ENCODE assay signal across 8 mouse cellular contexts in genomic region chr17:78562768-78563660, GRCm38 (mm10). TPM values are rescaled to one million over a fixed set of nuclear protein-coding genes. Genes with fewer than 3 reads are reported as not detected.
DNase-seq lines count a peak whose midpoint lies in the region; ATAC-seq and TF ChIP-seq lines count a peak whose summit lies in the region.

No protein-coding gene starts in this region.

- TF ChIP-seq CTCF in midbrain, postnatal 0 days (IDR thresholded peaks at IDR 0.05), result no peak

- no peaks in the 10 kb centered on the region for H3K4me1 ChIP-seq in midbrain, embryonic 11.5 days (ENCODE audit: control insufficient read depth, insufficient read depth, low read length)
- H3K4me1 ChIP-seq in midbrain, postnatal 0 days (ENCODE audit: insufficient read depth, low read length), result no peaks in the 10 kb centered on the region
- no peaks in the 10 kb centered on the region for H3K4me1 ChIP-seq in stomach, embryonic 15.5 days

- H3K9ac ChIP-seq in midbrain, embryonic 11.5 days (ENCODE audit: low read length), result no peak overlapping the region
- H3K9ac ChIP-seq in midbrain, postnatal 0 days (replicated peaks; ENCODE audit: low read length, poor library complexity, severe bottlenecking), result no peak overlapping the region
- no peak overlapping the region for H3K9ac ChIP-seq in stomach, embryonic 15.5 days

- 46% methylated on average over 18 of the region's 18 CpGs for WGBS in midbrain, embryonic 11.5 days
- WGBS in midbrain, postnatal 0 days, result 45% methylated on average over 18 of the region's 18 CpGs
- WGBS in stomach, embryonic 15.5 days, result 23% methylated on average over 18 of the region's 18 CpGs

- no peak overlapping the region for H3K27ac ChIP-seq in midbrain, embryonic 11.5 days (ENCODE audit: low read depth, low read length)
- H3K27ac ChIP-seq in midbrain, postnatal 0 days (ENCODE audit: low read depth, low read length), result no peak overlapping the region
- H3K27ac ChIP-seq in stomach, embryonic 15.5 days, result no peak overlapping the region

- no peak overlapping the region for H3K4me3 ChIP-seq in midbrain, embryonic 11.5 days (ENCODE audit: low read depth, low read length)
- H3K4me3 ChIP-seq in midbrain, postnatal 0 days (ENCODE audit: low read depth, low read length), result no peak overlapping the region
- no peak overlapping the region for H3K4me3 ChIP-seq in stomach, embryonic 15.5 days (replicated peaks)

- H3K27me3 ChIP-seq in midbrain, embryonic 11.5 days (ENCODE audit: control insufficient read depth, insufficient read depth, low read length), result no peaks in the 10 kb centered on the region
- no peaks in the 10 kb centered on the region for H3K27me3 ChIP-seq in midbrain, postnatal 0 days (ENCODE audit: insufficient read depth, low read length)
- no peaks in the 10 kb centered on the region for H3K27me3 ChIP-seq in stomach, embryonic 15.5 days (replicated peaks)

- ATAC-seq in midbrain, embryonic 11.5 days (ENCODE audit: low FRiP score), result no peak
- ATAC-seq in midbrain, postnatal 0 days (ENCODE audit: low FRiP score), result no peak
- peak; percentile 65; the same call in 1 of the 2 replicates for ATAC-seq in stomach, embryonic 15.5 days (ENCODE audit: insufficient read depth, low FRiP score, low read depth)

- H3K36me3 ChIP-seq in midbrain, embryonic 11.5 days (ENCODE audit: control insufficient read depth, insufficient read depth, low read length), result no peaks in the 10 kb centered on the region
- H3K36me3 ChIP-seq in midbrain, postnatal 0 days (ENCODE audit: insufficient read depth, low read length), result no peaks in the 10 kb centered on the region
- no peaks in the 10 kb centered on the region for H3K36me3 ChIP-seq in stomach, embryonic 15.5 days

- DNase-seq in midbrain, embryonic 11.5 days (ENCODE audit: low spot score, missing footprints), result peak; percentile 88
- DNase-seq in midbrain, postnatal 0 days (ENCODE audit: low spot score), result no peak
- DNase-seq in forelimb bud, embryonic 11.5 days (ENCODE audit: low read depth, low spot score), result peak; percentile 68
- DNase-seq in kidney, postnatal 10 days, result peak; percentile 34
- no peak for DNase-seq in cerebellum, postnatal 14 days
- no peak for DNase-seq in adrenal gland, postnatal 25 days
- DNase-seq in adrenal gland, adult 8-10 months, result no peak

- H3K4me2 ChIP-seq in midbrain, embryonic 11.5 days, result 0 out of 2 replicates have a peak overlapping the region, but pooled peaks have one; percentile 12
- no peak overlapping the region; the same call in 1 of the 2 replicates for H3K4me2 ChIP-seq in midbrain, postnatal 0 days (ENCODE audit: low read depth, low read length, poor library complexity, severe bottlenecking)
- H3K4me2 ChIP-seq in stomach, embryonic 15.5 days, result peak overlapping the region; percentile 35

- H3K9me3 ChIP-seq in midbrain, embryonic 11.5 days (ENCODE audit: control insufficient read depth, low read length), result no peaks in the 10 kb centered on the region
- no peaks in the 10 kb centered on the region for H3K9me3 ChIP-seq in midbrain, postnatal 0 days (ENCODE audit: low read length)
- no peaks in the 10 kb centered on the region for H3K9me3 ChIP-seq in stomach, embryonic 15.5 days

RNA-seq across cellular contexts. Expression of gene Vit, which starts 55.1 kb away (rescaled TPM):
- 4.8 and 5.8 TPM in 2 replicates for polyA plus RNA-seq in midbrain, embryonic 11.5 days (2014; fragmentation: Nextera tagmentation; extraction: Ambion mirVana)
- total RNA-seq in midbrain, postnatal 0 days (2014; rRNA removed), result 11.1 and 11.6 TPM in 2 replicates
- polyA plus RNA-seq in midbrain, postnatal 0 days (2015; fragmentation: Nextera tagmentation; extraction: Ambion mirVana), result 12.4 and 13.7 TPM in 2 replicates
- 0.39 and 0.48 TPM in 2 replicates for polyA plus RNA-seq in stomach, embryonic 15.5 days (2015; fragmentation: Nextera tagmentation; extraction: Ambion mirVana)
- total RNA-seq in adrenal gland, postnatal 25 days (2021), result 0.61 and 0.76 TPM in 2 replicates
- total RNA-seq in adrenal gland, adult 8-10 months (2022), result 1 to 10 TPM; 2.4 to 3.5 (median 2.6) TPM

Comparison
In these comparisons a context has a peak if more than half of its experiments do, and no peak if none do; other contexts are left out.
1. DNase-seq: peak in midbrain, embryonic 11.5 days (single experiment), forelimb bud, embryonic 11.5 days (single experiment) and kidney, postnatal 10 days (single experiment); none in midbrain, postnatal 0 days (single experiment), cerebellum, postnatal 14 days (0 of 2), adrenal gland, postnatal 25 days (single experiment) and adrenal gland, adult 8-10 months (single experiment).